Mouse (Mus musculus): ENCODE results near the gene Olfr1123. TPM values are rescaled to one million over a fixed set of nuclear protein-coding genes. Genes with fewer than 3 reads are reported as not detected.

Gene Olfr1123
- polyA plus RNA-seq, 1 experiment from 2014 or later = not detected

GRCm38 (mm10) chr2:87453662-87454061 is 37.2 kb downstream of the Olfr1123 start, which contains the start of gene Olfr1126:
Gene Olfr1126 (plus strand): TSS chr2:87453962.
- H3K4me3 ChIP-seq (ENCODE audit: low read depth, low read length) = no peak within 1 kb of the TSS
- ATAC-seq (ENCODE audit: insufficient number of reproducible peaks, low FRiP score, low TSS enrichment, low read depth) = no peak
- no peaks in the 10 kb centered on the region for H3K36me3 ChIP-seq (ENCODE audit: control insufficient read depth, insufficient read depth, low read length)
- no peak within 1 kb of the TSS for H3K27ac ChIP-seq (replicated peaks; ENCODE audit: low read depth, low read length)
- no peaks in the 10 kb centered on the region for H3K27me3 ChIP-seq (ENCODE audit: control insufficient read depth, insufficient read depth, low read length)
- H3K9ac ChIP-seq (ENCODE audit: low read length) = no peak within 1 kb of the TSS
- no peaks in the 10 kb centered on the region for H3K4me1 ChIP-seq (ENCODE audit: control insufficient read depth, insufficient read depth, low read length)
- H3K9me3 ChIP-seq (ENCODE audit: control insufficient read depth, low read length) = no peaks in the 10 kb centered on the region
- no peak for DNase-seq (ENCODE audit: low spot score)
- H3K4me2 ChIP-seq (ENCODE audit: low read depth, severe bottlenecking) = no peak within 1 kb of the TSS

- no peak overlapping the region for H3K4me2 ChIP-seq (ENCODE audit: low read depth, severe bottlenecking)
- H3K9ac ChIP-seq (ENCODE audit: low read length) = no peak overlapping the region
- H3K27ac ChIP-seq (replicated peaks; ENCODE audit: low read depth, low read length) = no peak overlapping the region
- no peaks in the 10 kb centered on the region for H3K36me3 ChIP-seq (ENCODE audit: control insufficient read depth, insufficient read depth, low read length)
- no peak overlapping the region for H3K4me3 ChIP-seq (ENCODE audit: low read depth, low read length)
- no peaks in the 10 kb centered on the region for H3K27me3 ChIP-seq (ENCODE audit: control insufficient read depth, insufficient read depth, low read length)
- ATAC-seq (ENCODE audit: insufficient number of reproducible peaks, low FRiP score, low TSS enrichment, low read depth) (no peak), DNase-seq (ENCODE audit: low spot score) (no peak)
- H3K9me3 ChIP-seq (ENCODE audit: control insufficient read depth, low read length) = no peaks in the 10 kb centered on the region
- 91% methylated on average over 4 of the region's 4 CpGs for WGBS
- H3K4me1 ChIP-seq (ENCODE audit: control insufficient read depth, insufficient read depth, low read length) = no peaks in the 10 kb centered on the region
These were observed 45.3 kb downstream of the Olfr1123 start for GRCm38 (mm10) chr2:87461769-87462168.

Other genes starting within 250 kb of the Olfr1123 start
- gene Olfr1112, start 228.8 kb upstream of the Olfr1123 start, polyA plus RNA-seq (2014; fragmentation: Nextera tagmentation; extraction: Ambion mirVana) = not detected in 2 replicates
- gene Olfr1113, start 207.7 kb upstream of the Olfr1123 start, polyA plus RNA-seq (2014; fragmentation: Nextera tagmentation; extraction: Ambion mirVana) = not detected in 2 replicates
- gene Olfr1115, start 168.6 kb upstream of the Olfr1123 start, polyA plus RNA-seq (2014; fragmentation: Nextera tagmentation; extraction: Ambion mirVana) = not detected in 2 replicates
- gene Olfr1116, start 149.1 kb upstream of the Olfr1123 start, polyA plus RNA-seq (2014; fragmentation: Nextera tagmentation; extraction: Ambion mirVana) = not detected in 2 replicates
- gene Olfr1118, start 109.1 kb upstream of the Olfr1123 start, polyA plus RNA-seq (2014; fragmentation: Nextera tagmentation; extraction: Ambion mirVana) = not detected in 2 replicates
- gene Olfr1120, start 61.8 kb upstream of the Olfr1123 start, polyA plus RNA-seq (2014; fragmentation: Nextera tagmentation; extraction: Ambion mirVana) = not detected in 2 replicates
- not detected in 2 replicates for gene Olfr1121, start 46.7 kb upstream of the Olfr1123 start, polyA plus RNA-seq (2014; fragmentation: Nextera tagmentation; extraction: Ambion mirVana)
- not detected in 2 replicates for gene Olfr1122, start 30.8 kb upstream of the Olfr1123 start, polyA plus RNA-seq (2014; fragmentation: Nextera tagmentation; extraction: Ambion mirVana)
- gene Olfr1124, start 13.6 kb downstream of the Olfr1123 start, polyA plus RNA-seq (2014; fragmentation: Nextera tagmentation; extraction: Ambion mirVana) = not detected in 2 replicates
- not detected in 2 replicates for gene Olfr1126, start 37.3 kb downstream of the Olfr1123 start, polyA plus RNA-seq (2014; fragmentation: Nextera tagmentation; extraction: Ambion mirVana)
- gene Pramel7, start 80.5 kb downstream of the Olfr1123 start, polyA plus RNA-seq (2014; fragmentation: Nextera tagmentation; extraction: Ambion mirVana) = not detected in 2 replicates
- gene Pramel6, start 89.9 kb downstream of the Olfr1123 start, polyA plus RNA-seq (2014; fragmentation: Nextera tagmentation; extraction: Ambion mirVana) = not detected in 2 replicates
- not detected in 2 replicates for gene Olfr153, start 115.2 kb downstream of the Olfr1123 start, polyA plus RNA-seq (2014; fragmentation: Nextera tagmentation; extraction: Ambion mirVana)
- gene Olfr1128, start 128.9 kb downstream of the Olfr1123 start, polyA plus RNA-seq (2014; fragmentation: Nextera tagmentation; extraction: Ambion mirVana) = not detected in 2 replicates
- not detected in 2 replicates for gene Olfr1129, start 157.3 kb downstream of the Olfr1123 start, polyA plus RNA-seq (2014; fragmentation: Nextera tagmentation; extraction: Ambion mirVana)
- not detected in 2 replicates for gene Olfr1130, start 189.6 kb downstream of the Olfr1123 start, polyA plus RNA-seq (2014; fragmentation: Nextera tagmentation; extraction: Ambion mirVana)
- not detected in 2 replicates for gene Olfr1131, start 210.5 kb downstream of the Olfr1123 start, polyA plus RNA-seq (2014; fragmentation: Nextera tagmentation; extraction: Ambion mirVana)
- gene Olfr1132, start 220.9 kb downstream of the Olfr1123 start, polyA plus RNA-seq (2014; fragmentation: Nextera tagmentation; extraction: Ambion mirVana) = not detected in 2 replicates
- gene Olfr1133, start 230.7 kb downstream of the Olfr1123 start, polyA plus RNA-seq (2014; fragmentation: Nextera tagmentation; extraction: Ambion mirVana) = not detected in 2 replicates
- not detected in 2 replicates for gene Olfr1134, start 241.8 kb downstream of the Olfr1123 start, polyA plus RNA-seq (2014; fragmentation: Nextera tagmentation; extraction: Ambion mirVana)